Mouse (Mus musculus) MEL (cell line): ENCODE data around the gene Cyp17a1. TPM values are rescaled to one million over a fixed set of nuclear protein-coding genes. Genes with fewer than 3 reads are reported as not detected.

Source experiments
- DNase-seq: peaks from one replicate; pipeline ENCODE4 v3.0.0; 2011; ENCODE audit warnings: low read depth, low spot score
- H3K27ac ChIP-seq: 2 replicates; pipeline ENCODE4 v1.5.1; 2012; ENCODE audit warnings: low read depth, mild to moderate bottlenecking, control low read depth, low read length, moderate library complexity; ENCODE audit not compliant: control insufficient read depth
- H3K27me3 ChIP-seq, 2 experiments: fragments of 150-350 bp in 1 of 2; sonication (generic) in 1 of 2; 2 replicates each; pipeline ENCODE4 v1.6.1; 2012; ENCODE audit warnings: low read length in 2 of 2, mild to moderate bottlenecking in 2 of 2, improper control_type of control experiment in 1 of 2, moderate library complexity in 1 of 2; ENCODE audit not compliant: insufficient read depth in 2 of 2, control insufficient read depth in 1 of 2
- H3K36me3 ChIP-seq, 2 experiments: 2 replicates each; pipeline ENCODE4 v1.6.1; 2012 to 2014; ENCODE audit warnings: low read length in 2 of 2, improper control_type of control experiment in 1 of 2, inconsistent platforms in 1 of 2, mild to moderate bottlenecking in 1 of 2; ENCODE audit not compliant: insufficient read depth in 2 of 2, control insufficient read depth in 1 of 2
- H3K4me1 ChIP-seq, 2 experiments: fragments of 150-350 bp in 1 of 2; sonication (generic) in 1 of 2; 2 replicates each; pipeline ENCODE4 v1.6.1; 2012; ENCODE audit warnings: low read length in 2 of 2, improper control_type of control experiment in 1 of 2, mild to moderate bottlenecking in 1 of 2; ENCODE audit not compliant: insufficient read depth in 2 of 2, control insufficient read depth in 1 of 2
- H3K4me3 ChIP-seq, 2 experiments: fragments of 150-350 bp in 1 of 2; sonication (generic) in 1 of 2; 2 replicates each; pipeline ENCODE4 v1.5.1; 2012; ENCODE audit warnings: low read depth in 2 of 2, low read length in 2 of 2, mild to moderate bottlenecking in 2 of 2, moderate library complexity in 2 of 2, control low read depth in 1 of 2, improper control_type of control experiment in 1 of 2; ENCODE audit not compliant: control insufficient read depth in 1 of 2, insufficient read depth in 1 of 2
- H3K79me2 ChIP-seq: 2 replicates; pipeline ENCODE4 v1.6.1; 2012; ENCODE audit warnings: mild to moderate bottlenecking, low read length, moderate library complexity; ENCODE audit not compliant: control insufficient read depth, poor library complexity, insufficient read depth
- H3K9ac ChIP-seq: 2 replicates; pipeline ENCODE4 v1.6.1; 2012; ENCODE audit warnings: low read depth, mild to moderate bottlenecking, control low read depth, low read length, moderate library complexity; ENCODE audit not compliant: control insufficient read depth, poor library complexity, severe bottlenecking
- H3K9me3 ChIP-seq: fragments of 150-350 bp; sonication (generic); replicated peaks from 2 replicates; pipeline ENCODE4 v1.6.1; 2012; ENCODE audit warnings: mild to moderate bottlenecking, low read length, improper control_type of control experiment, moderate library complexity; ENCODE audit not compliant: insufficient read depth
- BHLHE40 ChIP-seq: IDR thresholded peaks from 2 replicates; pipeline ENCODE4 v1.6.1; 2012; ENCODE audit warnings: low read depth, mild to moderate bottlenecking, inconsistent platforms, low read length, improper control_type of control experiment, borderline replicate concordance
- EP300 ChIP-seq, 2 experiments: IDR thresholded peaks; 2 replicates each; pipeline ENCODE4 v1.6.1; 2011; ENCODE audit warnings: improper control_type of control experiment in 2 of 2, low read length in 2 of 2, low read depth in 1 of 2, mild to moderate bottlenecking in 1 of 2
- GABPA ChIP-seq: IDR thresholded peaks from 2 replicates; pipeline ENCODE4 v1.6.1; 2012; ENCODE audit warnings: low read depth, mild to moderate bottlenecking, inconsistent platforms, low read length, improper control_type of control experiment, moderate library complexity
- GATA1 ChIP-seq: IDR thresholded peaks from 2 replicates; pipeline ENCODE4 v1.6.1; 2011; ENCODE audit warnings: low read depth, low read length, improper control_type of control experiment
- MAFK ChIP-seq: IDR thresholded peaks from 2 replicates; pipeline ENCODE4 v1.6.1; 2011; ENCODE audit warnings: low read depth, mild to moderate bottlenecking, low read length, improper control_type of control experiment, borderline replicate concordance
- MAZ ChIP-seq: IDR thresholded peaks from 2 replicates; pipeline ENCODE4 v1.6.1; 2012; ENCODE audit warnings: low read depth, mild to moderate bottlenecking, inconsistent platforms, low read length, improper control_type of control experiment
- MEF2A ChIP-seq: IDR thresholded peaks from 2 replicates; pipeline ENCODE4 v1.6.1; 2014; ENCODE audit warnings: low read depth, mild to moderate bottlenecking, inconsistent platforms, low read length, improper control_type of control experiment; ENCODE audit not compliant: poor library complexity, insufficient replicate concordance, severe bottlenecking; ENCODE audit errors: extremely low read depth
- MXI1 ChIP-seq: IDR thresholded peaks from 2 replicates; pipeline ENCODE4 v1.6.1; 2011; ENCODE audit warnings: mild to moderate bottlenecking, low read depth, low read length, improper control_type of control experiment
- MYC ChIP-seq: IDR thresholded peaks from 2 replicates; pipeline ENCODE4 v1.6.1; 2011; ENCODE audit warnings: low read depth, mild to moderate bottlenecking, low read length, improper control_type of control experiment, moderate library complexity
- NELFE ChIP-seq: IDR thresholded peaks from 2 replicates; pipeline ENCODE4 v1.6.1; 2011; ENCODE audit warnings: low read depth, low read length, improper control_type of control experiment
- POLR2AphosphoS2 ChIP-seq: IDR thresholded peaks from 2 replicates; pipeline ENCODE4 v1.6.1; 2011; ENCODE audit warnings: low read length, improper control_type of control experiment
- RCOR1 ChIP-seq: IDR thresholded peaks from 2 replicates; pipeline ENCODE4 v1.6.1; 2012; ENCODE audit warnings: low read depth, mild to moderate bottlenecking, inconsistent platforms, low read length, improper control_type of control experiment
- SIN3A ChIP-seq: IDR thresholded peaks from 2 replicates; pipeline ENCODE4 v1.6.1; 2012; ENCODE audit warnings: low read length, improper control_type of control experiment, inconsistent platforms
- SMC3 ChIP-seq: IDR thresholded peaks from 2 replicates; pipeline ENCODE4 v1.6.1; 2011; ENCODE audit warnings: low read depth, low read length, improper control_type of control experiment
- TAL1 ChIP-seq: IDR thresholded peaks from 2 replicates; pipeline ENCODE4 v1.6.1; 2012; ENCODE audit warnings: mild to moderate bottlenecking, inconsistent platforms, low read length, moderate library complexity, mixed read lengths
- TBP ChIP-seq: IDR thresholded peaks from 2 replicates; pipeline ENCODE4 v1.8.0; 2011; ENCODE audit warnings: low read depth, low read length, improper control_type of control experiment
- UBTF ChIP-seq: IDR thresholded peaks from 2 replicates; pipeline ENCODE4 v1.6.1; 2012; ENCODE audit warnings: low read depth, mild to moderate bottlenecking, inconsistent platforms, low read length, improper control_type of control experiment, moderate library complexity, borderline replicate concordance; ENCODE audit not compliant: insufficient read depth
- USF1 ChIP-seq: IDR thresholded peaks from 2 replicates; pipeline ENCODE4 v1.6.1; 2014; ENCODE audit warnings: low read depth, mild to moderate bottlenecking, inconsistent platforms, low read length, improper control_type of control experiment, moderate library complexity
- USF2 ChIP-seq, 2 experiments: IDR thresholded peaks; 2 replicates each; pipeline ENCODE4 v1.6.1; 2011 to 2012; ENCODE audit warnings: improper control_type of control experiment in 2 of 2, low read length in 2 of 2, borderline replicate concordance in 1 of 2, inconsistent platforms in 1 of 2, low read depth in 1 of 2, mild to moderate bottlenecking in 1 of 2; ENCODE audit not compliant: insufficient read depth in 1 of 2
- ZC3H11A ChIP-seq: IDR thresholded peaks from 2 replicates; pipeline ENCODE4 v1.6.1; 2012; ENCODE audit warnings: low read depth, mild to moderate bottlenecking, inconsistent platforms, low read length, improper control_type of control experiment
- ZMIZ1 ChIP-seq: IDR thresholded peaks from 2 replicates; pipeline ENCODE4 v1.6.1; 2012; ENCODE audit warnings: low read depth, mild to moderate bottlenecking, inconsistent platforms, low read length, improper control_type of control experiment, moderate library complexity
- polyA plus RNA-seq, 2 experiments: library from polyadenylated mRNA; stranded (reverse) in 1 of 2; unstranded in 1 of 2; fragments of >175 nt in 1 of 2; fragments of >200 nt in 1 of 2; gene quantifications; 2 replicates each; pipeline versions ENCODE4 v1.2.1 to v1.2.4; 2012; ENCODE audit warnings: low replicate concordance in 2 of 2, low read depth in 1 of 2; ENCODE audit not compliant: insufficient read length in 2 of 2, insufficient read depth in 1 of 2, missing spikeins in 1 of 2
- total RNA-seq: library from RNA; depleted of rRNA; stranded (reverse); fragments of 300-350 nt; gene quantifications from 2 replicates; pipeline ENCODE4 v1.2.3, GENCODE M21; 2012

Gene Cyp17a1
- total and polyA plus RNA-seq, 3 experiments = not detected

DNA sequence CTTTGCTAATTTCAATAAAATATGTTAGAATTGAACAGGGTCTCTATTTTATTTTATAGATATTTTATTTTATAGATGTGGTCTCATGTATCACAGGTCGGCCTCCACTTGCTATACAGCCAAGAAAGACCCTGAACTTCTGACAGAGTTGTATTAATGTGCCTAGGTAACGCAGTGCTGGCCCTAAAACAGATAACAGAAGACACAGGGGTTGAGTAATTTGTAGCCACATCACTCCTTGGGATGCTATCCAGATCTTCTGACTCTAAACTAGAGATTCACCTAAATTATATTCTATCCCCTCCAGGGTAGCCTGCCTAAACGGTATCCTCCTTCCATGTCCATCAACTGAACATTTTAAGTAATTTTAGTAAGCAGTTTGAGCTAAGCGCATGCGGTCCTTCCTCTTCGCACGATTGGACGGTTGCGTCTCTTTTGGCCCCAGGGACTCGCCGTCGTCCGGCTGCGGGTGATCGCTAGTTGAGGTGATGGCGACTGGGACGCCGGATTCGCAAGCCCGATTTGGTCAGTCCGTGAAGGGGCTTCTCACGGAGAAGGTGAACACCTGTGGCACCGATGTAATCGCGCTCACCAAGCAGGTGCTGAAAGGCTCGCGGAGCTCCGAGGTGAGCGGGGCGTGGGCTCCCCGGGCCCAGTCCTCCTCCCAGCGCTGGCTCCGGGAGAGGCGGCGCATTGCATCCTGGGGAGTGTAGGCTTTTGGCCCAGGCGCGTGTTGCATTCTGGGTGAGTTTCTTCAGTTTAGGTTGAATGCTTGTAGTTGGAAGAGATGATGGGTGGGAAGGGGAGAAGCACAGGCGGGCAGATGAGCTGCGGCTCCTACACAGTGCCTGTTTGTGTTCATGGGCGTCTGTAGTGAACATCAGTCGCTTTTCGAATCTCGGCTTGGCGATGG is 16.7 kb upstream of the Cyp17a1 start, which contains the start of gene Borcs7 (continued):
- TF ChIP-seq EP300 (IDR thresholded peaks at IDR 0.05; ENCODE audit: low read depth in 1 of 2, low read length in 2 of 2) (no peak; a peak in 1 of 4 replicates), GABPA (no peak), USF1 (peak; percentile 43; the same call in 1 of the 2 replicates), RCOR1 (no peak), SMC3 (0 out of 2 replicates have a peak, but pooled peaks have one; percentile 10), MAFK (no peak), MYC (peak; percentile 97), SIN3A (peak; percentile 91), MAZ (peak; percentile 79), USF2 (IDR thresholded peaks at IDR 0.05; ENCODE audit: borderline replicate concordance in 1 of 2, insufficient read depth in 1 of 2, low read depth in 1 of 2, low read length in 2 of 2) (no peak), BHLHE40 (no peak), TBP (peak; percentile 77), MEF2A (no peak), POLR2AphosphoS2 (no peak; the same call in 1 of the 2 replicates), UBTF (no peak), NELFE (peak; percentile 89), TAL1 (no peak)

DNA sequence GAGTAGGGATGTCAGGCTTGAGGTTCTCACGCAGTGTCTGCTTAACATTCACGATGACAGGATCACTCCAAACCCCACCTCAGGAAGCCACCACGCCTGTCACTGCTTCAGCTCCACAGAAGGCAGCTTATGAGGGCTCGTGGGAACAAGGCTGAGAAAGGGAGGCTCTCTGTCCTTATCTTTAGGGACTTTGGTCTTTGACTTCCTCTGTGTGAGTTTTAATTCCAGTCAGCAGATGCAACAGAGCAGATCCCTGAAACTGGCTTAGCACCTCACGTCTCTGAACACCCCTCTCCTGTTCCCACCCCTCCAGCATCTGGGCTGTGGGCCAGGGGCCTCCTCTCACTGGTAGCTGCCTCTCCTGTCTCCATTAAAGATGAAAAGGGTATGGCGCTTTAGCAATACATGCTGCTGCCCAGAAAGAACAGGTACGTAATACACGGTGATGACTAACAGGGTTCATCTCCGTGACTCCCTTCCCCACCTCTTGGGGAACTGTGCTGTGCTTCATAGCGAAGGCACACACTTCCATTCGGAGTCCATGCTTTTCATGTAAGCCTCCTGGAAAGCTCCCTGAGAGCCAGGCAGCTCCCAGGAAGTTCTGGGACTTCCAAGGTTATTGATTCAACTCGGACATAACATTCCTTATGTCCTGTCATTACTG is 6.9 kb upstream of the Cyp17a1 start:
- DNase-seq = peak; percentile 66
- no peaks in the 10 kb centered on the region for H3K9me3 ChIP-seq
- H3K27me3 ChIP-seq = peaks cover 2% of the 10 kb centered on the region in 2 experiments; a peak in 2 of 4 replicates
- H3K36me3 ChIP-seq = peaks cover 0 to 11% of the 10 kb centered on the region in 2 experiments; a peak in 2 of 4 replicates
- H3K9ac ChIP-seq = no peak overlapping the region
- H3K4me1 ChIP-seq = peaks cover 0 to 7% of the 10 kb centered on the region in 2 experiments; a peak in 2 of 4 replicates
- TF ChIP-seq GATA1 (peak; percentile 77), ZC3H11A (no peak), SMC3 (0 out of 2 replicates have a peak, but pooled peaks have one; percentile 7), SIN3A (no peak), ZMIZ1 (no peak), GABPA (no peak), MEF2A (no peak), MXI1 (no peak), TAL1 (no peak)
- no peak overlapping the region for H3K4me3 ChIP-seq
- H3K27ac ChIP-seq = no peak overlapping the region
- H3K79me2 ChIP-seq = no peaks in the 10 kb centered on the region
